Comparison of ENCODE assay signal across 11 mouse cellular contexts in the genomic region with DNA sequence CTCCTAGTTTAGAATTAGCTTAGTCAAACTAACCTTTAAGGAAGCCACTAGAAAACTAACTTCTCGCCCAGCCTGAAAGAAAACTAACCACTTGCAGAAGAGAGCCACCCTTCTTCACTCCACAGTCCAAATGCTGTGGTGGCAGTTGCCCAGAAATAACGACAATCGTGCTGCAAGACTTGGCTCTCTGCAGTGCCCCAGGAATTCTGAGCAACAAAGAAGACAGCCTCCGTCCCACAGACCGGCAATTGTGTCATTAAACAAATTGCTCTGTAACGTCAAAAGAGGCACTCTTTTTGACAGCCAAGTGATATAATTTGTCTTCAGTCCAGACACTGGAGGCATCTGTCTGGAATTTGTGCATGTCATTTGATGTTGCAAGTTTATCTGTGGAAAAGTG.
DNase-seq lines count a peak whose midpoint lies in the region; ATAC-seq and TF ChIP-seq lines count a peak whose summit lies in the region.
"Had no signal": no experiment of that assay in that cellular context is flagged by ENCODE, and none has a peak within 500 bp of the region (broad histone marks: within the 10 kb centered on the region; RNA-seq: fewer than 3 reads in every experiment).

No protein-coding gene starts in this region.

- ATAC-seq in hindbrain, embryonic 15.5 days (ENCODE audit: low FRiP score, low read depth) = no peak; the same call in 1 of the 2 replicates
- no peak for ATAC-seq in hindbrain, embryonic 13.5 days (ENCODE audit: low FRiP score)
- no peak for ATAC-seq in neural tube, embryonic 12.5 days (ENCODE audit: low FRiP score, low read depth)

- H3K9me3 ChIP-seq in hindbrain, embryonic 15.5 days = no peaks in the 10 kb centered on the region
- H3K9me3 ChIP-seq in hindbrain, embryonic 13.5 days = no peaks in the 10 kb centered on the region
- no peaks in the 10 kb centered on the region for H3K9me3 ChIP-seq in neural tube, embryonic 12.5 days
- H3K9me3 ChIP-seq: embryonic facial prominence, embryonic 15.5 days; kidney, embryonic 15.5 days had no signal

- H3K4me3 ChIP-seq in hindbrain, embryonic 15.5 days = no peak overlapping the region
- H3K4me3 ChIP-seq in hindbrain, embryonic 13.5 days = no peak overlapping the region
- H3K4me3 ChIP-seq in neural tube, embryonic 12.5 days = no peak overlapping the region
- H3K4me3 ChIP-seq in gastrocnemius, adult 2 months = no peak overlapping the region
- H3K4me3 ChIP-seq: embryonic facial prominence, embryonic 15.5 days; kidney, embryonic 15.5 days had no signal

- WGBS in hindbrain, embryonic 15.5 days = 20% methylated on average over 6 of the region's 6 CpGs
- WGBS in hindbrain, embryonic 13.5 days = 19% methylated on average over 6 of the region's 6 CpGs
- 12% methylated on average over 6 of the region's 6 CpGs for WGBS in neural tube, embryonic 12.5 days

- 0 out of 2 replicates have a peak overlapping the region, but pooled peaks have one; percentile 20 for H3K27ac ChIP-seq in hindbrain, embryonic 15.5 days (replicated peaks)
- H3K27ac ChIP-seq in hindbrain, embryonic 13.5 days = no peak overlapping the region
- H3K27ac ChIP-seq in neural tube, embryonic 12.5 days = no peak overlapping the region
- no peak overlapping the region for H3K27ac ChIP-seq in gastrocnemius, adult 2 months
- H3K27ac ChIP-seq: embryonic facial prominence, embryonic 15.5 days; kidney, embryonic 15.5 days had no signal

- no peaks in the 10 kb centered on the region for H3K27me3 ChIP-seq in hindbrain, embryonic 15.5 days
- H3K27me3 ChIP-seq in hindbrain, embryonic 13.5 days = no peaks in the 10 kb centered on the region
- H3K27me3 ChIP-seq in neural tube, embryonic 12.5 days (replicated peaks) = no peaks in the 10 kb centered on the region

- no peak overlapping the region for H3K9ac ChIP-seq in hindbrain, embryonic 15.5 days
- no peak overlapping the region for H3K9ac ChIP-seq in hindbrain, embryonic 13.5 days
- H3K9ac ChIP-seq in neural tube, embryonic 12.5 days = no peak overlapping the region
- H3K9ac ChIP-seq: embryonic facial prominence, embryonic 15.5 days; kidney, embryonic 15.5 days had no signal

- no peaks in the 10 kb centered on the region for H3K36me3 ChIP-seq in hindbrain, embryonic 15.5 days
- no peaks in the 10 kb centered on the region for H3K36me3 ChIP-seq in hindbrain, embryonic 13.5 days
- H3K36me3 ChIP-seq in neural tube, embryonic 12.5 days = no peaks in the 10 kb centered on the region
- H3K36me3 ChIP-seq: embryonic facial prominence, embryonic 15.5 days; kidney, embryonic 15.5 days had no signal

- H3K4me2 ChIP-seq in hindbrain, embryonic 15.5 days = 0 out of 2 replicates have a peak overlapping the region, but pooled peaks have one; percentile 17
- H3K4me2 ChIP-seq in hindbrain, embryonic 13.5 days = no peak overlapping the region
- 0 out of 2 replicates have a peak overlapping the region, but pooled peaks have one; percentile 30 for H3K4me2 ChIP-seq in neural tube, embryonic 12.5 days (replicated peaks)
- H3K4me2 ChIP-seq: embryonic facial prominence, embryonic 15.5 days; kidney, embryonic 15.5 days had no signal

- TF ChIP-seq CTCF in gastrocnemius, adult 2 months (IDR thresholded peaks at IDR 0.05) = no peak

- no peak for DNase-seq in neural tube, embryonic 10.5 days (ENCODE audit: extremely low spot score, low spot score)
- DNase-seq in lung, postnatal 10 days = peak; percentile 46
- DNase-seq in right cerebral cortex, postnatal 4 days = peak; percentile 26
- DNase-seq in thymus, adult 18-20 months = no peak
- no peak for DNase-seq in gastrocnemius, adult 2 months
- DNase-seq: gastrocnemius, postnatal 36 days had no signal

- H3K4me1 ChIP-seq in hindbrain, embryonic 15.5 days (replicated peaks) = peaks cover 16% of the 10 kb centered on the region
- peaks cover 16% of the 10 kb centered on the region for H3K4me1 ChIP-seq in hindbrain, embryonic 13.5 days (replicated peaks)
- no peaks in the 10 kb centered on the region for H3K4me1 ChIP-seq in neural tube, embryonic 12.5 days
- H3K4me1 ChIP-seq: embryonic facial prominence, embryonic 15.5 days; kidney, embryonic 15.5 days had no signal

- intact Hi-C loops in gastrocnemius, adult 2 months (cut with DNase I) = loop anchor here (5.0 kb wide), 1 partner anchor 349 kb away; no protein-coding TSS in a partner anchor

Comparison
In these comparisons a context has a peak if more than half of its experiments do, and no peak if none do; other contexts are left out.
1. DNase-seq: peak in lung, postnatal 10 days (single experiment) and right cerebral cortex, postnatal 4 days (single experiment); none in neural tube, embryonic 10.5 days (single experiment), thymus, adult 18-20 months (0 of 2) and gastrocnemius, adult 2 months (single experiment).